Mouse (Mus musculus): ENCODE data around the gene Bud23. TPM values are rescaled to one million over a fixed set of nuclear protein-coding genes. Genes with fewer than 3 reads are reported as not detected.
"Not testable (repeated sequence)": the region's sequence is repeated elsewhere in the genome, so short reads cannot be mapped to it uniquely, and the experiment has no call there.

Bud23 gene
- polyA plus RNA-seq (2014; fragmentation: Nextera tagmentation; extraction: Ambion mirVana) = 156 and 157 TPM in 2 replicates

DNA sequence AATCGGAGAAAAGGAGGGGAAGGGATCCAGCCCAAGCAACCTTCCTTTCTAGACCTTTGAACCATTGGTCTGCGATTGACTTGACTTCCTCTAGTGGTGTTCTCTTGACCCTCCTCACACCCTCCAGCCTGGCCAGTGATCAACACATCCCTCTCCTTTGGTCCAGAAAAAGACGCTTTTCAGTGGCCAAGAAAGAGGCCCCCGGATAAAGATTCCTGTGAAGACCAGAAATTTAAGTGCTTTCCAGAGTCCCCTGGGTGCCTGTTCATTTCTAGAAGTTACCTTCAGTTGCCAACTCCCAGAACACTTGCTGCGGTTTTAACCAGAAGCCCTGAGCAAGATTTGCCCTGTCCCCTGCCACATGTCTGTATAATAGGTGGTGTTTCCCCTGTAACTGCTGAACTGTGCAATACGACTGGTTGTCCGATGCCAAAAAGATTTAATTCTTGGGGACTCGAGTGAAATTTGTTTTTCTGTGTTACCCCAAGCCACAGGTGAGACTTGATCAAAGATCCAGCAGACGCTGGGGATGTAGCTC lies at the start of gene Bud23:
Bud23 (minus strand) TSS at position 51 of the 538 bp plus-strand sequence.
- H3K4me2 ChIP-seq (ENCODE audit: low read depth, severe bottlenecking) = peak within 1 kb of the TSS; percentile 89
- H3K9ac ChIP-seq (ENCODE audit: low read length) = peak within 1 kb of the TSS; percentile 85
- ATAC-seq (ENCODE audit: insufficient number of reproducible peaks, low FRiP score, low TSS enrichment, low read depth); H3K27me3 ChIP-seq (ENCODE audit: control insufficient read depth, insufficient read depth, low read length); H3K9me3 ChIP-seq (ENCODE audit: control insufficient read depth, low read length); DNase-seq (ENCODE audit: low spot score); H3K4me1 ChIP-seq (ENCODE audit: control insufficient read depth, insufficient read depth, low read length): not testable (repeated sequence)
- H3K27ac ChIP-seq (replicated peaks; ENCODE audit: low read depth, low read length) = 0 out of 2 replicates have a peak within 1 kb of the TSS, but pooled peaks have one; percentile 36
- H3K36me3 ChIP-seq (ENCODE audit: control insufficient read depth, insufficient read depth, low read length) = peaks cover 13% of the 10 kb centered on the region
- peak within 1 kb of the TSS; percentile 97 for H3K4me3 ChIP-seq (ENCODE audit: low read depth, low read length)
- 78% methylated on average over 9 of the region's 9 CpGs for WGBS

DNA sequence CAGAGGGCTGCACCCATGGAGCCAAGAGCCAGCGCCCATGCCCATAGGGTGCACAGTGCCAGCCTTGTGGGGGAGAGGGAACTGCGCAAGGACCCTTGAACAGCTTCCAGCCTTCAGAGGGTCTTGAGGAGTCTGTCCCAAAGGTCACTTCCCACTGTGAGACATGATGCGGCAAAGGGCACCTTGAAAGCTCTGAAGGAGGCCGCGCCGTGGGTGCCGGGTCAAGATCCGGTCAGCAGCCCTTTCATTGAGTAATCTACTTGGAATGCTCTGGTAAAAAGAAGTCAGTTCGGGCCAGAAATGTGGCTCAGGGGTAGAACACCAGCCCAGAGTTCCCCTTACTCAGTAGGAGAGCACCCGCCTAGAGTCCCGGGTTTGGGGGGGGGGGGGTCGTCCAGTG lies 49.0 kb upstream of the Bud23 start:
- no peak for ATAC-seq (ENCODE audit: insufficient number of reproducible peaks, low FRiP score, low TSS enrichment, low read depth)
- no peaks in the 10 kb centered on the region for H3K36me3 ChIP-seq (ENCODE audit: control insufficient read depth, insufficient read depth, low read length)
- 88% methylated on average over 12 of the region's 12 CpGs for WGBS
- H3K9ac ChIP-seq (ENCODE audit: low read length) = no peak overlapping the region
- peaks cover 3% of the 10 kb centered on the region; the same call in 1 of the 2 replicates for H3K27me3 ChIP-seq (ENCODE audit: control insufficient read depth, insufficient read depth, low read length)
- no peak overlapping the region for H3K4me3 ChIP-seq (ENCODE audit: low read depth, low read length)
- no peak for DNase-seq (ENCODE audit: low spot score)
- H3K9me3 ChIP-seq (ENCODE audit: control insufficient read depth, low read length) = no peaks in the 10 kb centered on the region
- H3K4me1 ChIP-seq (ENCODE audit: control insufficient read depth, insufficient read depth, low read length) = no peaks in the 10 kb centered on the region
- H3K27ac ChIP-seq (replicated peaks; ENCODE audit: low read depth, low read length) = no peak overlapping the region
- no peak overlapping the region for H3K4me2 ChIP-seq (ENCODE audit: low read depth, severe bottlenecking)

- Histone ChIP-seq H3K4me2 (ENCODE audit: low read depth, severe bottlenecking) (no peak overlapping the region), H3K4me3 (ENCODE audit: low read depth, low read length) (no peak overlapping the region), H3K36me3 (ENCODE audit: control insufficient read depth, insufficient read depth, low read length) (no peaks in the 10 kb centered on the region), H3K27me3 (ENCODE audit: control insufficient read depth, insufficient read depth, low read length) (peaks cover 23% of the 10 kb centered on the region), H3K9me3 (ENCODE audit: control insufficient read depth, low read length) (no peaks in the 10 kb centered on the region), H3K4me1 (ENCODE audit: control insufficient read depth, insufficient read depth, low read length) (peaks cover 8% of the 10 kb centered on the region; the same call in 1 of the 2 replicates), H3K27ac (replicated peaks; ENCODE audit: low read depth, low read length) (no peak overlapping the region), H3K9ac (ENCODE audit: low read length) (no peak overlapping the region)
- WGBS = 81% methylated on average over 6 of the region's 6 CpGs
- ATAC-seq (ENCODE audit: insufficient number of reproducible peaks, low FRiP score, low TSS enrichment, low read depth) = no peak
- no peak for DNase-seq (ENCODE audit: low spot score)
These were observed 45.2 kb upstream of the Bud23 start for GRCm38 (mm10) chr5:135109976-135110375.

- no peak overlapping the region for H3K4me2 ChIP-seq (ENCODE audit: low read depth, severe bottlenecking)
- WGBS = 89% methylated on average over 3 of the region's 3 CpGs
- H3K36me3 ChIP-seq (ENCODE audit: control insufficient read depth, insufficient read depth, low read length) = no peaks in the 10 kb centered on the region
- no peak overlapping the region for H3K4me3 ChIP-seq (ENCODE audit: low read depth, low read length)
- H3K27me3 ChIP-seq (ENCODE audit: control insufficient read depth, insufficient read depth, low read length) = peaks cover 23% of the 10 kb centered on the region
- DNase-seq (ENCODE audit: low spot score) = no peak
- no peak overlapping the region for H3K9ac ChIP-seq (ENCODE audit: low read length)
- H3K4me1 ChIP-seq (ENCODE audit: control insufficient read depth, insufficient read depth, low read length) = peaks cover 8% of the 10 kb centered on the region; the same call in 1 of the 2 replicates
- no peak overlapping the region for H3K27ac ChIP-seq (replicated peaks; ENCODE audit: low read depth, low read length)
- no peaks in the 10 kb centered on the region for H3K9me3 ChIP-seq (ENCODE audit: control insufficient read depth, low read length)
- no peak for ATAC-seq (ENCODE audit: insufficient number of reproducible peaks, low FRiP score, low TSS enrichment, low read depth)
These were observed 44.7 kb upstream of the Bud23 start for GRCm38 (mm10) chr5:135109426-135109825.

GRCm38 (mm10) chr5:135109017-135109416 lies 44.3 kb upstream of the Bud23 start:
- peaks cover 23% of the 10 kb centered on the region for H3K27me3 ChIP-seq (ENCODE audit: control insufficient read depth, insufficient read depth, low read length)
- H3K9ac ChIP-seq (ENCODE audit: low read length) = no peak overlapping the region
- DNase-seq (ENCODE audit: low spot score) (no peak), ATAC-seq (ENCODE audit: insufficient number of reproducible peaks, low FRiP score, low TSS enrichment, low read depth) (no peak)
- no peak overlapping the region for H3K27ac ChIP-seq (replicated peaks; ENCODE audit: low read depth, low read length)
- no peaks in the 10 kb centered on the region for H3K9me3 ChIP-seq (ENCODE audit: control insufficient read depth, low read length)
- peaks cover 8% of the 10 kb centered on the region; the same call in 1 of the 2 replicates for H3K4me1 ChIP-seq (ENCODE audit: control insufficient read depth, insufficient read depth, low read length)
- H3K36me3 ChIP-seq (ENCODE audit: control insufficient read depth, insufficient read depth, low read length) = no peaks in the 10 kb centered on the region
- no peak overlapping the region for H3K4me2 ChIP-seq (ENCODE audit: low read depth, severe bottlenecking)
- H3K4me3 ChIP-seq (ENCODE audit: low read depth, low read length) = no peak overlapping the region
- 43% methylated on average over 6 of the region's 6 CpGs for WGBS

DNA sequence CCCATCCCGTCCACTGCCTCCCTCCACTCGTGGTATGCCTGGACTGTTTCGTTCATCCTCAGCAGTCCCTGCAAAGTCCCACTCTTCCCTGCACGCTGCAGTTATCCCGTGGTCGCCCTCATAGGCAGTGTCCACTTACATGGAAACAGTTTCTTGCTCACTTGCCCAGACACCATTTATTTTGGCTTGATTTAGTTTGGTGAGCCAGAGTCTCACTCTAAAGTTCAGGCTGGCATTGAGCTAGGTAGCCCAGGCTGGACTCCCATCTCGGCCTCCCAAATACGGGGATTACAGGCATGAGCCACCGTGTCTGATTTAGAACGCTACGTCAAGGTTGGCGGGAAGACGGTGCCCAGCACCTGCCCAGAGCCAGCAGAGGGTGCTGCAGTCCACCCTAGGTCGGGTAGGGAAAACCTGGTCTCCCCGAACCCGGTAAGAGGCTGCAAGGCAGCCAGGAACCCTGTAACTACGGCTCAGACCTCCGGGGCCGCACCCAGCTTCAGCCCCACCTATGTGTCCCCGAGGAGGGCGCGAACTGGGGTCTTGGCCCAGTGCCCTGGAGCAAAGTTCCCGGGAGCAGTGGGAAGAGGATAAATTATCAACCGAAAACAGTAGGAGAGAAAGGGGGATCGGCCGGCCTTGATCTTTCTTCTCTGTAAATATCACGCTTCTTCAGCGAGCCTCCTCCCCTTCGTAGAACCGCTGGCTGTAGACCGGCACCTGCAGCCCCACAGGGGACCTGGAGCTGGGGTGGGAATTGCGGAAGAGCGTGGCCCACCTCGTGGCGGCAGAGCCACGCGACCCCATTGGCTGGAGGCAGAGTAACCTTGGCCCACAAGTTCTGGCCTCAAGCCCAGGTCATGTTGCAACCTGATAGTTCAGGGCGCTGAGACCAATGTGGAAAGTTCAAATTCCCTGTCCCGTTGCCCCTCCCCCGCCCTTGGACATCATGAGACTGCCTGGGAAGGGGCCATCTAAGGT lies 43.1 kb upstream of the Bud23 start:
- 10% methylated on average over 40 of the region's 40 CpGs for WGBS
- no peaks in the 10 kb centered on the region for H3K36me3 ChIP-seq (ENCODE audit: control insufficient read depth, insufficient read depth, low read length)
- DNase-seq (ENCODE audit: low spot score) (peak; percentile 75), ATAC-seq (ENCODE audit: insufficient number of reproducible peaks, low FRiP score, low TSS enrichment, low read depth) (0 out of 2 replicates have a peak, but pooled peaks have one; percentile 19)
- H3K27me3 ChIP-seq (ENCODE audit: control insufficient read depth, insufficient read depth, low read length) = peaks cover 23% of the 10 kb centered on the region
- H3K9ac ChIP-seq (ENCODE audit: low read length) = 0 out of 2 replicates have a peak overlapping the region, but pooled peaks have one; percentile 30
- no peak overlapping the region for H3K27ac ChIP-seq (replicated peaks; ENCODE audit: low read depth, low read length)
- peak overlapping the region; percentile 96 for H3K4me2 ChIP-seq (ENCODE audit: low read depth, severe bottlenecking)
- peaks cover 8% of the 10 kb centered on the region; the same call in 1 of the 2 replicates for H3K4me1 ChIP-seq (ENCODE audit: control insufficient read depth, insufficient read depth, low read length)
- H3K9me3 ChIP-seq (ENCODE audit: control insufficient read depth, low read length) = no peaks in the 10 kb centered on the region
- peak overlapping the region; percentile 54 for H3K4me3 ChIP-seq (ENCODE audit: low read depth, low read length)

- peak; percentile 87 for DNase-seq (ENCODE audit: low spot score)
- Histone ChIP-seq H3K4me3 (ENCODE audit: low read depth, low read length) (peak overlapping the region; percentile 54), H3K9ac (ENCODE audit: low read length) (peak overlapping the region; percentile 34; the same call in 1 of the 2 replicates), H3K27ac (replicated peaks; ENCODE audit: low read depth, low read length) (no peak overlapping the region), H3K36me3 (ENCODE audit: control insufficient read depth, insufficient read depth, low read length) (no peaks in the 10 kb centered on the region), H3K9me3 (ENCODE audit: control insufficient read depth, low read length) (no peaks in the 10 kb centered on the region), H3K27me3 (ENCODE audit: control insufficient read depth, insufficient read depth, low read length) (peaks cover 23% of the 10 kb centered on the region), H3K4me2 (ENCODE audit: low read depth, severe bottlenecking) (peak overlapping the region; percentile 96), H3K4me1 (ENCODE audit: control insufficient read depth, insufficient read depth, low read length) (peaks cover 8% of the 10 kb centered on the region; the same call in 1 of the 2 replicates)
- under 1% methylated on average over 48 of the region's 48 CpGs for WGBS
- peak; percentile 83 for ATAC-seq (ENCODE audit: insufficient number of reproducible peaks, low FRiP score, low TSS enrichment, low read depth)
These were observed 42.0 kb upstream of the Bud23 start for GRCm38 (mm10) chr5:135106758-135107256.

DNA sequence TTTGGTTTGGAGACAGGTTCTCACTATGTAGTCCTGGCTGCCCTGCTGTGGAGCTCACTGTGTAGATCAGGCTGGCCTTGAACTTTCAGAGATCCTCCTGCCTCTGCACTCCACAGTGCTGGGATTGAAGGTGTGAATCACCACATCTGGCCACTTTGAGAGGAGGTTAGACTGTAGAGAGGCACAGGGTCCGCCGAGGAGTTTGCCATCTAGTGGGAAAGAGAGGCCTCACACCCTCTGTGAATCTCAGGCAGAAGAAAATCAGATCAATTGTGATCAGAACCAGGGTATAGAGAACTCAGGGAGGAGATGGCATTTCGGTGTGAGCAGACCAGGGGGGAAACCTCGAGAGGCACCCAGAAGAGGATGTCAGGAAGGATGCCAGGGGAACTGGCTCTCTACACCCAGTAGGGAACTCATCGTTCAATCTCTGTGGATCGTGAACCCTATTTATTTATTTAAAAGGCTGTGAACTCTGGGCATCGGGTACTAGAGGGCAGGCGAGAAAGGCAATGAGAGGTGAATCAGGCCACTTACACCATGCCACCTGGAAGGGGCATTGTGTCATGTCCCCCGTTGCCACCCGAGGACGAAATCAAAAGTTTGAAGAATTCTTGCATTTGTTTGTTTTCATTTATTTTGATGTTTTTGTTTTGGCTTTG lies 39.4 kb upstream of the Bud23 start:
- Histone ChIP-seq H3K9ac (ENCODE audit: low read length) (no peak overlapping the region), H3K4me3 (ENCODE audit: low read depth, low read length) (no peak overlapping the region), H3K4me1 (ENCODE audit: control insufficient read depth, insufficient read depth, low read length) (peaks cover 8% of the 10 kb centered on the region; the same call in 1 of the 2 replicates), H3K27ac (replicated peaks; ENCODE audit: low read depth, low read length) (no peak overlapping the region), H3K9me3 (ENCODE audit: control insufficient read depth, low read length) (no peaks in the 10 kb centered on the region), H3K4me2 (ENCODE audit: low read depth, severe bottlenecking) (no peak overlapping the region), H3K36me3 (ENCODE audit: control insufficient read depth, insufficient read depth, low read length) (no peaks in the 10 kb centered on the region), H3K27me3 (ENCODE audit: control insufficient read depth, insufficient read depth, low read length) (peaks cover 20% of the 10 kb centered on the region)
- WGBS = 69% methylated on average over 11 of the region's 11 CpGs
- ATAC-seq (ENCODE audit: insufficient number of reproducible peaks, low FRiP score, low TSS enrichment, low read depth) = no peak
- no peak for DNase-seq (ENCODE audit: low spot score)
